Mouse (Mus musculus): ENCODE measurements around the gene Nme7.
A peak's percentile ranks its signal among the peaks of the same experiment; 100 is the strongest.

Nme7 gene

GRCm38 (mm10) chr1:164384354-164384753, 80.4 kb downstream of the Nme7 start:
- no peak for DNase-seq (ENCODE audit: low read depth, low spot score)

DNA sequence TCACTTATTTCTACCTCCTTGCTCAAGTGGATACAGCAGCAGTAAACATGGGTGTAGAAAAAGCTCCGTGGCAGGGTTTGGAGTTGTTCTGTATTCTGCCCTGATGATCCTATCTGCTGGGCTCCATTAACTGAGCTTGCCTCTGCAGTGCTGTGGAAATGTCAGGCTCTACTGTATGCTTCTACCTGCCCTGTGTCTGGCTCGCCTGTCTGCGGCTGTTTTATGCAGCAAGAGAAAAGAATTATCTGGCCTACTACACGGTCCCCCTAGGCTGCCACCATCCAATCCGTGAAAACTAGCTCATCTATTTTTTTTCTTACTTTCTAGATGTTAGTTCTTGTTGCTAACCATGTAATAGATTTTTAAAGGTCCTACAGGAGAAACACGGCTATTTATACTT, 81.1 kb downstream of the Nme7 start:
- DNase-seq (ENCODE audit: low read depth, low spot score), result no peak

- no peak for DNase-seq (ENCODE audit: low read depth, low spot score)
Measured at GRCm38 (mm10) chr1:164389743-164390142, 85.8 kb downstream of the Nme7 start.

GRCm38 (mm10) chr1:164392176-164392575, 88.3 kb downstream of the Nme7 start:
- no peak for DNase-seq (ENCODE audit: low read depth, low spot score)

DNA sequence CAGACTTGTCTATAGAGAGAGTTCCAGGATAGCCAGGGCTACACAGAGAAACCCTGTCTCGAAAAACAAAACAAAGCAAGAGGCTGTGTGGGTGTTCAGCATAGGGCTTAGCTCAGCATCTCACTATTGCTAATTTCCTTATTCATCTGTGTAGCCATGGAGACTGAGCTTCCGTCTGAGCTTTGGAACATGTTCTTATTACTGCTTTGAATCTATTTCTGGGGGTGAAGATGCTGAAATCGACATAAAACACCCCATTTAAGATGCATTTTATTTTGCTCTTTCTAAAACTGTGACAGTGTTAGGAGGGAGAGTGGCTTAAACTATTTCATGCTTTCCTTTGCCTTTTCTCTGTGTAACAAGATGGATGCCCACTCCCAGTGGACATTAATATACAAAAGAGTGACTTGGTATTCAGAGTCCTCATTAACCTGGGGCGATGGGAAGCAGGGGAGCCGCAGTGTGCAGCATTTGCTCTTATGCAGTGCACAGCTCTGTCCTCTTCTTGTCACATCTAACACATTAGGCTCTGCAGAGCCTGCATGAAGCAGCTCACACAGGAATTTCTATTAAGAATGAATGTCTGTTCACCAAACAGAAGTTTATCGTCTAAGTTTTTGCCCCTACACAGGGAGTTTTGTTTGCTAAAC, 91.3 kb downstream of the Nme7 start:
- no peak for DNase-seq (ENCODE audit: low read depth, low spot score)

GRCm38 (mm10) chr1:164397672-164398071, 93.8 kb downstream of the Nme7 start:
- DNase-seq (ENCODE audit: low read depth, low spot score), result no peak

- no peak for DNase-seq (ENCODE audit: low read depth, low spot score)
Measured at GRCm38 (mm10) chr1:164399578-164399977, 95.7 kb downstream of the Nme7 start.

DNA sequence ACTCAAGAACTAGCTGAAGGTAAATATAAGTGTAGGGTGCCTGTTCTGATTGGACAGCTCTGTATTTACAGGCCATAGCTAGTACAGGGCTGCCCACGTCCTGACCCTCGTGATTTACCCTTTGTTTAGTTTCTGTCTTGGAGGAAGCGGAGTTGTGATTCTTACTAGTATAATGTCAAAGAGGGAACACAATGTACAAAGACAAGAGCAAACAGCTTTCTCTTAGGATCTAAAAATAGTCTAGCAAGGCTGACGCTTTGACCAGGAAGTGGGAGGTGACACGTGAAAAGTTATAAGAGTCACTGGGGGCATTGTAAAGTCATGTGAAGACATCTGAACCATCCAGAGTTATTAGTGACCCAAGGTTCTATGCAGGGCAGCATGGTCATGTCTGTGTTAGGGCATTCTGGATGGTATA, 101.5 kb downstream of the Nme7 start:
- peak; percentile 17 for DNase-seq (ENCODE audit: low read depth, low spot score)

- no peak for DNase-seq (ENCODE audit: low read depth, low spot score)
Measured at GRCm38 (mm10) chr1:164406506-164406905, 102.6 kb downstream of the Nme7 start.

GRCm38 (mm10) chr1:164408655-164409054, 104.7 kb downstream of the Nme7 start:
- no peak for DNase-seq (ENCODE audit: low read depth, low spot score)

- DNase-seq (ENCODE audit: low read depth, low spot score), result no peak
Measured at GRCm38 (mm10) chr1:164411306-164411705, 107.4 kb downstream of the Nme7 start.

DNA sequence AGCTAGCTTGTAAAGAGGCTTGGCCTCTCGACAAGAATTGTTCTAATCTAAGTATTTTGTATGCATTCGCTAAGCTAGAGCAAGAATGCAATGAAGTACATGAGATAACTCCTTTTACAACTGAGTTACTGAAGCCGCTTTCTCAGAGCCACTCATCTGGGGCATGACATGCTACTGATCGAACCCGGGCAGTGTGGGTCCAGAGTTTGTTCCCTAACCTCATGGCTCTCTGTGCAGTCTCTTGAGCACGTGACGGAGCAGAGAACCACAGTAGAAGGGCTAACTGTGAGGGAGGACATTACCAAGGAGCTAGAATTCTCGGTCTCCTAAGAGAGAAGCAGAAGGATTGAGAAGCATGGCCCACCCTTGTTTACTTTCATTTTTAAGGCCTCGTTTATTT, 109.0 kb downstream of the Nme7 start:
- DNase-seq (ENCODE audit: low read depth, low spot score), result no peak

DNA sequence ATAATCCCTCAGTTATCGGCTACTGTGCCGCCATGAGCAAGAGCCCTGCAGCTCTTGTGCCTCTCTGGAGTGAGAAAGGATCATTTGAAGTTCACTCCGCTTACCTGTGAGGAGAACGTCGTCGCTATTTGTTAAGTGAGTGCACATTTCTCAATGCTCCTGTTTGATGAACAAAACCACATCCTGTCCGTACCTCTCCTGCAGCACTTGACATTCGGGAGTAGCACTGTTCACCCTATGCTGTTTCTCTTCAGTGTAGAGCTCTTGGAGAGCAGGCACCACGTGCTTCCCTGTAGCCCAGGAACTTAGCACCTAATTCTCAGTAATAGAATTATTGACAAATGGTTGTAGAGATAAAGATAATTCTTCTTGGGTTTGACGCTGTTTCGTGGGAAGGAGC, 109.7 kb downstream of the Nme7 start:
- DNase-seq (ENCODE audit: low read depth, low spot score), result no peak

DNA sequence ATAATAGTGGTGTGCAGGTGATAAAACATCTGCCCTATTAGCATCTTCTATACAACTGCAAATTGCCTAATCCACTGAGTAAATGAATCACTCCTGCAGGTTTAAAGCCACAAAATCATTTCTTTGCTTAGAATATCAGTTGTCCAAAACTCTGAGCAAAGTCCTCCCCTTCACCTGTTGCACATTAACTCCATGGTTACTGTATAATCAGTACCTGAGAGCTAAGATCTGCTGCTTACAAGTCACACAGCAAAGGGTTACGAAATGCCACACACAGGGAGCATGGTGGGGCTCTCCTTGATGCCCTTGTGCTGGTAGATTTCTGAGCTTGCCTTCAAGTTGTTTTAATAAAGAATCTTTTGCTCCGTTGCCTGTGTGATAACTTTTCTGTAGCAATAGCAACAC, 111.4 kb downstream of the Nme7 start:
- DNase-seq (ENCODE audit: low read depth, low spot score), result no peak

- no peak for DNase-seq (ENCODE audit: low read depth, low spot score)
Measured at GRCm38 (mm10) chr1:164416692-164417394, 112.9 kb downstream of the Nme7 start.

GRCm38 (mm10) chr1:164417604-164418003, 113.7 kb downstream of the Nme7 start:
- DNase-seq (ENCODE audit: low read depth, low spot score), result no peak

- DNase-seq (ENCODE audit: low read depth, low spot score), result no peak
Measured at GRCm38 (mm10) chr1:164418320-164418719, 114.4 kb downstream of the Nme7 start.

DNA sequence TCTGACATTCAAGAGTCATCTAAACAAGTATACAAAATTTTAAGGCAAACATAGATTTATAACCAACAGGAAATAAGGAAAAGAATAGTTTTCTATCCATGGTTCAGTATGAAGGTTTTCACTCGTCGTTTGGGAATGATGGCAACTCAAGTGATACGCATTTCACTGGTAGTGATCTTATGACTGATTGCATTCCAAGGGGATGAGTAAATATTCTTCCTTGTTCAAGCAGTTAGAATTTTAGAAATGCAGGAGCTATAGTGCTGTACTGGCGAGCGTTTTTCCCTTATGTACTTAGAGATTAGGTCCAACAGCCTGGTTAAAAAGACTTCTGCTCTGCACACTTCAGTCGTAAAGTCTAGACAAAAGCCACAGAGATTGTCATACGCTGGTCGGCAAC, 115.5 kb downstream of the Nme7 start:
- no peak for DNase-seq (ENCODE audit: low read depth, low spot score)

GRCm38 (mm10) chr1:164420623-164421354, 116.9 kb downstream of the Nme7 start:
- DNase-seq (ENCODE audit: low read depth, low spot score), result no peak

DNA sequence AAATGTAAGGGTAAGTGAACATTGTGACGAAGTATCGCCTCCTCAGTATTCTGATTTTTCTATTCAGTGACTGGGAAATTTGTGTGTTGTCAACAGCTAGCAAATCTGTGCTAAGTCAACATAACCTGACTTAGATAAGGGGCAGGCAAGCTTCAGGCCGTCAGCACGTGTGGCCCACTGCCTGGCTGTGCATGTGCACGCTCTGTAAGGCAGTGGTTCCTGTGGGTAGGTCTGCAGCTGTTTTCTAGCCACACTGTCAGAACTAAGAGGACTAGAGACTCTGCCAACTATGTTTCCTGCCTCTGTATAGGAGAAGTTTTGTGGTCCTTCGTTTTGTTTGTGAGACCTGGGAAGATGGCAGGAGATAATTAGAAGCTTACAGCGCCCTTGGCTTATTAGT, 122.3 kb downstream of the Nme7 start:
- no peak for DNase-seq (ENCODE audit: low read depth, low spot score)

GRCm38 (mm10) chr1:164427777-164428176, 123.9 kb downstream of the Nme7 start:
- no peak for DNase-seq (ENCODE audit: low read depth, low spot score)

- DNase-seq (ENCODE audit: low read depth, low spot score), result no peak
Measured at GRCm38 (mm10) chr1:164428644-164429043, 124.7 kb downstream of the Nme7 start.

- DNase-seq (ENCODE audit: low read depth, low spot score), result no peak
Measured at GRCm38 (mm10) chr1:164432649-164433048, 128.7 kb downstream of the Nme7 start.

All from skeletal muscle tissue, adult 2 months (tissue).